Mouse (Mus musculus) midbrain, embryonic 12.5 days (tissue): ENCODE data around the gene Ccdc3. TPM values are rescaled to one million over a fixed set of nuclear protein-coding genes. Genes with fewer than 3 reads are reported as not detected.

ENCODE experiments used
- ATAC-seq: fragments of 200-750 bp; cut with Nextera tagmentation; 2 replicates; pipeline ENCODE4 v1.8.0; 2017; ENCODE audit warnings: low read depth, moderate TSS enrichment, moderate library complexity; ENCODE audit not compliant: low FRiP score
- H3K27ac ChIP-seq: fragments of 300-500 bp; sonication (generic); replicated peaks from 2 replicates; pipeline ENCODE4 v1.5.1; 2016; ENCODE audit warnings: mild to moderate bottlenecking
- H3K27me3 ChIP-seq: fragments of 300-500 bp; sonication (generic); 2 replicates; pipeline ENCODE4 v1.6.1; 2016; ENCODE audit warnings: mild to moderate bottlenecking
- H3K36me3 ChIP-seq: fragments of 300-500 bp; sonication (generic); 2 replicates; pipeline ENCODE4 v1.6.1; 2016
- H3K4me1 ChIP-seq: fragments of 300-500 bp; sonication (generic); 2 replicates; pipeline ENCODE4 v1.6.1; 2016
- H3K4me2 ChIP-seq: fragments of 300-500 bp; sonication (generic); replicated peaks from 2 replicates; pipeline ENCODE4 v1.6.1; 2016; ENCODE audit warnings: mild to moderate bottlenecking, moderate library complexity
- H3K4me3 ChIP-seq: fragments of 300-500 bp; sonication (generic); 2 replicates; pipeline ENCODE4 v1.5.1; 2016; ENCODE audit warnings: mild to moderate bottlenecking
- H3K9ac ChIP-seq: fragments of 300-500 bp; sonication (generic); replicated peaks from 2 replicates; pipeline ENCODE4 v1.6.1; 2016; ENCODE audit warnings: mild to moderate bottlenecking, moderate library complexity
- H3K9me3 ChIP-seq: fragments of 300-500 bp; sonication (generic); 2 replicates; pipeline ENCODE4 v1.6.1; 2016; ENCODE audit warnings: mild to moderate bottlenecking
- WGBS: fragments of 180-500 bp; shearing (Covaris S2); methylation state at CpG from one replicate; pipeline ENCODE4 v1.1.7; 2016; 5-methylcytosine and 5-hydroxymethylcytosine counted together
- polyA plus RNA-seq: library from polyadenylated mRNA; unstranded; fragments of >200 nt; fragmentation: Nextera tagmentation; extraction: Ambion mirVana; gene quantifications from 2 replicates; pipeline ENCODE4 v1.2.1, GENCODE M21; 2016

Gene Ccdc3
- polyA plus RNA-seq, 1 experiment from 2014 or later = 7.3 TPM

- WGBS = 92% methylated on average over 4 of the region's 4 CpGs
- Histone ChIP-seq H3K36me3 (no peaks in the 10 kb centered on the region), H3K9me3 (no peaks in the 10 kb centered on the region), H3K4me1 (no peaks in the 10 kb centered on the region), H3K27ac (no peak overlapping the region), H3K4me3 (no peak overlapping the region), H3K4me2 (no peak overlapping the region), H3K9ac (no peak overlapping the region), H3K27me3 (no peaks in the 10 kb centered on the region)
- ATAC-seq = no peak
Observed at GRCm38 (mm10) chr2:5192156-5192555, 54.6 kb downstream of the Ccdc3 start.

- Histone ChIP-seq H3K9ac (no peak overlapping the region), H3K36me3 (no peaks in the 10 kb centered on the region), H3K9me3 (no peaks in the 10 kb centered on the region), H3K27me3 (no peaks in the 10 kb centered on the region), H3K4me2 (no peak overlapping the region), H3K27ac (no peak overlapping the region), H3K4me3 (no peak overlapping the region), H3K4me1 (0 out of 2 replicates have a peak, but pooled peaks cover 3% of the 10 kb centered on the region)
- no peak for ATAC-seq
- WGBS = 82% methylated on average over 4 of the region's 4 CpGs
Observed at GRCm38 (mm10) chr2:5193071-5193470, 55.5 kb downstream of the Ccdc3 start.

GRCm38 (mm10) chr2:5194701-5195215 lies 57.2 kb downstream of the Ccdc3 start:
- Histone ChIP-seq H3K4me1 (0 out of 2 replicates have a peak, but pooled peaks cover 3% of the 10 kb centered on the region), H3K9ac (no peak overlapping the region), H3K27me3 (no peaks in the 10 kb centered on the region), H3K36me3 (no peaks in the 10 kb centered on the region), H3K4me2 (no peak overlapping the region), H3K4me3 (no peak overlapping the region), H3K9me3 (no peaks in the 10 kb centered on the region), H3K27ac (no peak overlapping the region)
- ATAC-seq = no peak
- 85% methylated on average over 6 of the region's 6 CpGs for WGBS

- H3K4me2 ChIP-seq = no peak overlapping the region
- H3K4me3 ChIP-seq = no peak overlapping the region
- H3K27ac ChIP-seq = no peak overlapping the region
- H3K27me3 ChIP-seq = no peaks in the 10 kb centered on the region
- no peaks in the 10 kb centered on the region for H3K36me3 ChIP-seq
- WGBS = 79% methylated on average over 4 of the region's 4 CpGs
- no peak for ATAC-seq
- H3K4me1 ChIP-seq = 0 out of 2 replicates have a peak, but pooled peaks cover 3% of the 10 kb centered on the region
- no peaks in the 10 kb centered on the region for H3K9me3 ChIP-seq
- no peak overlapping the region for H3K9ac ChIP-seq
Observed at GRCm38 (mm10) chr2:5197486-5197885, 59.9 kb downstream of the Ccdc3 start.

- no peak for ATAC-seq
- Histone ChIP-seq H3K4me2 (no peak overlapping the region), H3K27me3 (no peaks in the 10 kb centered on the region), H3K9ac (no peak overlapping the region), H3K36me3 (no peaks in the 10 kb centered on the region), H3K4me3 (no peak overlapping the region), H3K9me3 (no peaks in the 10 kb centered on the region), H3K27ac (no peak overlapping the region), H3K4me1 (0 out of 2 replicates have a peak, but pooled peaks cover 3% of the 10 kb centered on the region)
- 87% methylated on average over 17 of the region's 17 CpGs for WGBS
Observed at GRCm38 (mm10) chr2:5199289-5199688, 61.7 kb downstream of the Ccdc3 start.

GRCm38 (mm10) chr2:5200817-5201364 lies 63.3 kb downstream of the Ccdc3 start:
- Histone ChIP-seq H3K9ac (no peak overlapping the region), H3K4me3 (no peak overlapping the region), H3K27me3 (no peaks in the 10 kb centered on the region), H3K4me2 (no peak overlapping the region), H3K4me1 (0 out of 2 replicates have a peak, but pooled peaks cover 3% of the 10 kb centered on the region), H3K27ac (no peak overlapping the region), H3K9me3 (no peaks in the 10 kb centered on the region), H3K36me3 (no peaks in the 10 kb centered on the region)
- 84% methylated on average over 7 of the region's 7 CpGs for WGBS
- ATAC-seq = no peak

GRCm38 (mm10) chr2:5203146-5203545 lies 65.6 kb downstream of the Ccdc3 start:
- Histone ChIP-seq H3K4me3 (no peak overlapping the region), H3K9me3 (no peaks in the 10 kb centered on the region), H3K4me1 (no peaks in the 10 kb centered on the region), H3K36me3 (no peaks in the 10 kb centered on the region), H3K4me2 (no peak overlapping the region), H3K27me3 (no peaks in the 10 kb centered on the region), H3K27ac (no peak overlapping the region), H3K9ac (no peak overlapping the region)
- no peak for ATAC-seq
- WGBS = 83% methylated on average over 1 of the region's 1 CpGs

GRCm38 (mm10) chr2:5204941-5205340 lies 67.4 kb downstream of the Ccdc3 start:
- WGBS = 93% methylated on average over 1 of the region's 1 CpGs
- no peak overlapping the region for H3K27ac ChIP-seq
- ATAC-seq = no peak

GRCm38 (mm10) chr2:5206651-5207050 lies 69.1 kb downstream of the Ccdc3 start:
- Histone ChIP-seq H3K4me2 (no peak overlapping the region), H3K4me3 (no peak overlapping the region), H3K9ac (no peak overlapping the region), H3K36me3 (no peaks in the 10 kb centered on the region), H3K27me3 (no peaks in the 10 kb centered on the region), H3K9me3 (no peaks in the 10 kb centered on the region), H3K27ac (no peak overlapping the region), H3K4me1 (no peaks in the 10 kb centered on the region)
- 87% methylated on average over 3 of the region's 3 CpGs for WGBS
- no peak for ATAC-seq

More at GRCm38 (mm10) chr2:5204941-5205340, 67.4 kb downstream of the Ccdc3 start:
- Histone ChIP-seq H3K4me3 (no peak overlapping the region), H3K9me3 (no peaks in the 10 kb centered on the region), H3K4me1 (no peaks in the 10 kb centered on the region), H3K9ac (no peak overlapping the region), H3K27me3 (no peaks in the 10 kb centered on the region), H3K4me2 (no peak overlapping the region), H3K36me3 (no peaks in the 10 kb centered on the region)

- no peaks in the 10 kb centered on the region for H3K36me3 ChIP-seq
- no peak overlapping the region for H3K4me2 ChIP-seq
- H3K4me1 ChIP-seq = no peaks in the 10 kb centered on the region
- H3K9me3 ChIP-seq = no peaks in the 10 kb centered on the region
- H3K27me3 ChIP-seq = no peaks in the 10 kb centered on the region
- no peak overlapping the region for H3K9ac ChIP-seq
- no peak for ATAC-seq
- no peak overlapping the region for H3K4me3 ChIP-seq
- no peak overlapping the region for H3K27ac ChIP-seq
- 89% methylated on average over 1 of the region's 1 CpGs for WGBS
Observed at GRCm38 (mm10) chr2:5214581-5214980, 77.0 kb downstream of the Ccdc3 start.

GRCm38 (mm10) chr2:5215252-5215815 lies 77.8 kb downstream of the Ccdc3 start:
- H3K4me3 ChIP-seq = no peak overlapping the region
- no peak for ATAC-seq
- H3K4me1 ChIP-seq = no peaks in the 10 kb centered on the region
- H3K27ac ChIP-seq = no peak overlapping the region
- no peaks in the 10 kb centered on the region for H3K36me3 ChIP-seq
- H3K27me3 ChIP-seq = no peaks in the 10 kb centered on the region
- no peaks in the 10 kb centered on the region for H3K9me3 ChIP-seq
- H3K9ac ChIP-seq = no peak overlapping the region
- no peak overlapping the region for H3K4me2 ChIP-seq
- WGBS = 75% methylated on average over 9 of the region's 9 CpGs

GRCm38 (mm10) chr2:5219206-5219605 lies 81.6 kb downstream of the Ccdc3 start:
- H3K4me1 ChIP-seq = no peaks in the 10 kb centered on the region
- H3K9me3 ChIP-seq = no peaks in the 10 kb centered on the region
- ATAC-seq = no peak
- no peak overlapping the region for H3K27ac ChIP-seq
- no peak overlapping the region for H3K4me3 ChIP-seq
- no peak overlapping the region for H3K9ac ChIP-seq
- 90% methylated on average over 1 of the region's 1 CpGs for WGBS
- H3K4me2 ChIP-seq = no peak overlapping the region
- no peaks in the 10 kb centered on the region for H3K36me3 ChIP-seq
- no peaks in the 10 kb centered on the region for H3K27me3 ChIP-seq
